Mouse (Mus musculus): ENCODE data around the gene Dnajb12. TPM values are rescaled to one million over a fixed set of nuclear protein-coding genes. Genes with fewer than 3 reads are reported as not detected.
A peak's percentile ranks its signal among the peaks of the same experiment; 100 is the strongest.

Gene Dnajb12
- polyA plus RNA-seq, 1 experiment, result 34.9 TPM

DNA sequence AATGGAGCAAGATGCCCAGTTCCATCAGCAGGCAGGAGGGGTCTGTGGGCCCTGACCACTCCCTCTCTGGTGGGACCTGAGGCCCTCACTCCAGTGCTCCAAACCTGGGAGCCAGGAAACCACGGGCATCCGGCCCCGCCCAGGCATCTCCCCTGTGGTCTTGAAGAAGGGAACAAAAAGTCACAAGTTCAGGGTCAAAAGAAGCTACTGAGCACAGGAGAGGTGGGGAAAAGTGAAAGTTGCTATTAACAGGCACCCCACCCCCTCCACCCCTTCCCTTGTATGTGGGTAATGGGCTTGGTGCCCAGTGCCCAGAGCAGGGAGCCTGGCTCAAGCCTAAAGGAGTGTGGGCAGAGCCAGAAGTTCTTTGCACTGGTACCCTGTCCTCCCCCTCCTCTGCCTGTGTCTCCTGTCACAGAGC, 17.6 kb downstream of the Dnajb12 start:
- DNase-seq (ENCODE audit: low spot score), result no peak

DNA sequence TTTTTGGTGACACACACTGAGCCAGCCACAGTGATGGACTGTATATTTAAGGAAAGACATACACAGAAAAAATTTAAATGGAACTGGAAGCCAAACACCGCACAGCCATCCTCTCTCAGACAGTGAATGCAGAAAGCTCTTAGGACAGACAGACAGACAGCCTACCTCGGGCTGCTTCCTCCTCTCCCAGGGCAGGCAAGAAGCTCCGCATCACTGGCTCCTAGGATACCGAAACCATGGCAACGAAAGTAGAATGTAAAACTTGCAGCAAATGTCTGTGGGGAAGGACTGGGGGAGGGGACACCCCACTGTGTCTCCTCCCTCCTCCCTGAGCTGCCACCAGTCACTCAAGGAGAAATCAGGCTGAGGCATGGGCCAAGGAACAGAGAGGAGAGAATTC, 18.2 kb downstream of the Dnajb12 start:
- DNase-seq (ENCODE audit: low spot score), result no peak

DNA sequence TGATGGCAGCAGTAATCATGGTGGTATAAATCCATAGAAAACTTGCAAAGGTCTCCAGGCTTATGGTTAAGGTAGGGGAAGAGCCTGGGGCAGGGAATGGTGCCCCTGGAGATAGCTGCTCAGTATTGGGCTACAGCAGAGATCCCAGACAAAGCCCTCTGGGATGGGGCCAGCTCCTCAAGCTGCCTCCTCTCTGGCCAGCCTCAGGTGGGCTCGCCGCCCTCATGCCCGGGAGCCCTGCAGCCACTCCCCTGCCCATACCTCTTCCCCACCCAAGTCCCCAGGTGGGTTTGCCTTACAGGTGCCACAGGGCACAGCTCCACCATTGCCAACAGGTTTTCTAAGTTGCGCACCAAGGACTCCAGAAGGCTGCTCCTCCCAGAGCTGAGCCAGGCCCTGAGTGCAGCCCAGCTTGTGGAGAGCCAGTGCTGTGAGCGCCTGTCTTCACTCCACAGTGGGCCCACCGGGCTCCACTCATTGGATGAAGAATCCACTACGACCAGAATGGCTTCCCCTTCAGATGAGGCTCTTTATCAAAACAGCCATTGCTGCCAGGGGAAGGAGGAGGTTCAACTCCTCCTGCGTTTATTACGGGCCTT, 18.9 kb downstream of the Dnajb12 start:
- no peak for DNase-seq (ENCODE audit: low spot score)

DNA sequence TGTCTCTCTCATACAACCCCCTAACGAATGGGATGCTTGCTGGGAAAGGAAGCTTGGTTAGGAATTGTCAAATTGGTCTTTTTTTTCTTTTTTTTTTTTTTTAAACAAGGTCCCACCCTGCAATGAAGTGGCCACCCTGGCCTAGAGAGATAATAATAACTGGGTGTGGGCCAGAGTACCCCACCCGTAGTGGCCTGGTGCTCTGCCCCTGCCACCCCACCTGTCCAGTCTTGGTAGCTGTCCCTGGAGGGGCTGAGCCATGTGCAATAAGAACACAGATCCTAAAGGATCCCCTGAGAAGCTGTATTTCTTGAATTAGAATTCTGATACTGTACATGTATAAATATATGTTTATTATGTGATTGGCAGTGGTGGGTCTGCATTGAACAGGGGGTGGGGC, 19.6 kb downstream of the Dnajb12 start:
- DNase-seq (ENCODE audit: low spot score), result no peak

DNA sequence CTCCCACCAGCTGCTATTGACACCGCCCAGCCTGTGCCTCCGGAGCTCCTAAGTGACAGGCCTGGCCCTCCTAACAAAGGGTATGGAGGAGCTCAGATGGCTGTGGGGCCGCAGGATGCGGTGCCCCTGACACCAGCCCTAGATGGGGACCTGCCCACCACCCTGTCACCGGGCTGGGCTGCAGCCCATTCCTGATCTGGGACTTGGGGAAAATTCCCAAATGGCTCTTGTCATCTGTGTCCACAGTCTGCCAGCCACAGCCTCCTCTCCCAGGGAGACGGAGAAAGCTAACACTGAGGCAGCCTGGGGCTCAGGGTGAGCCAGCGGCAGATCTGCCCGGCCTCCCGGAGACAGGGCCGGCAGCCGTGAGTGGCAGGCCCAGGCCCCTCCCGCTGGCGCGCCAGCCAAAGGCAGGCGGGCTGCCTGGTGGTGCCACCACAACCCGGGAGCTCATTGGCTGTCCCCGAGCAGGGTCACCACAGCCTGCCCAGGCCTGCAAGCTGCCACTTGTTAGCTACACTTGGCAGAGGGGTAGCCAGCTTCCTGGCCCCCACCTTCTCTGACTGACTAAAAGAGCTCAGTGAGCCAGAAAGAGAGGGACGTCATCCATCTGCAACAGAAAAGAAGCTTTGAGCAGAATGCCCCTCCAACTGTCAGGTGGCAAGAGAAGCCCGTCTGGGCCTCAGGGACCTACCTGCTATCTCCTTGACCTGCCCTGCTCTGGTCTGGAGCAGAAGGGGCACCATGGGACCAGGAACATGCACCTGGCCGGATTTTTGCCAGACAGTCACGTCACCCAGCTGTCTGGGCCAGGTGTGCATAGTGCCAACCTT, 20.2 kb downstream of the Dnajb12 start:
- peak; percentile 81 for DNase-seq (ENCODE audit: low spot score)

DNA sequence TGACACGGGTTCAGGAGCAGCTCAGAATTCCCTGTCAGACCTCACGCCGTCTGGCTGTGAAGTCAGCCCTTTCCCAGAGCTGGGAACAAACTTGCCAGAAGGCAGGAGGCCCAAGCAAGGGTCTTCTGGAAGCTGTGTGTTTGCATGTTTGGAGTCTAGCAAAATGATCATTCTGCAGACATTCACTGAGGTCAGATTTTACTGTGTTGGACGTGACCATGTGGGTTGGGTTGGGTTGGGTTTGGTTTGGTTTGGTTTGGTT, 20.7 kb downstream of the Dnajb12 start:
- DNase-seq (ENCODE audit: low spot score), result no peak

DNA sequence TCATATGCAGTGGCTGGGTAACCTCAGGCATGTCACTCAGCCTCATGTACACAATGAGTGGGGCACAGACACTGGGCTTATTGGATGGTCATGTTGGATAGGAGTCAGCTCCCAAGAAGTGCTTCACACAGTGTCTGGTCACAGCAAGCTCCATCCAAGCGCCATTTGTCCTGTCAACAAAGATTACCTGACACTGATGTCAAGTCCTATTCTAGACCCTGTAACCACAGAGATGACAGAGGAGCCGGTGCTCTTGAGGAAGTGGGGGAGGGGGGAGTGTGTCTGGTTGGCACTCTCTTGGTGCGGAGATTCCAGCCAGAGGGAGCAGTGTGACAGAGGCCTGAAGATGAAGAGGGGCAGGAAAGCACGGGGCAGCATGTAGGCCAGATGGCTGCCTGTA, 21.6 kb downstream of the Dnajb12 start:
- no peak for DNase-seq (ENCODE audit: low spot score)

DNA sequence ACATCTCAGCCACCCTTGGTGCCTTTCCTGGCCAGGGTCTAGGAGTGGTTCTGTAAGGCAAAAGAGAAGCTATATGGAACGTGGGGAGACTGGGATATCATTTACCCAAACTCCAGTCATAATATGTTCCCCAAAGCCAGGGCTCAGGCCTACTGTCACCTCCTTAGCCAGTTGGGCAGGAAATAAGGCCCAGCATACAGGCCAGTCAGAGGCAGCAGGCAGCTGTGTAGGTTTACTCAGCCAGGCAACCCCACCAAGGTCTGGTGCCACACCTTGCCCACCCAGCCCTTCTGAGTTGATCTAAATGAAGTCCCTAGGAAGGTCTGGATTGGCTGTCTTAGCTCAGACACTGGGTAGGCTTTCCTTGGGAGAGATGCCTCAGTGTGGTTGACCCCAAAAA, 22.1 kb downstream of the Dnajb12 start:
- no peak for DNase-seq (ENCODE audit: low spot score)

DNA sequence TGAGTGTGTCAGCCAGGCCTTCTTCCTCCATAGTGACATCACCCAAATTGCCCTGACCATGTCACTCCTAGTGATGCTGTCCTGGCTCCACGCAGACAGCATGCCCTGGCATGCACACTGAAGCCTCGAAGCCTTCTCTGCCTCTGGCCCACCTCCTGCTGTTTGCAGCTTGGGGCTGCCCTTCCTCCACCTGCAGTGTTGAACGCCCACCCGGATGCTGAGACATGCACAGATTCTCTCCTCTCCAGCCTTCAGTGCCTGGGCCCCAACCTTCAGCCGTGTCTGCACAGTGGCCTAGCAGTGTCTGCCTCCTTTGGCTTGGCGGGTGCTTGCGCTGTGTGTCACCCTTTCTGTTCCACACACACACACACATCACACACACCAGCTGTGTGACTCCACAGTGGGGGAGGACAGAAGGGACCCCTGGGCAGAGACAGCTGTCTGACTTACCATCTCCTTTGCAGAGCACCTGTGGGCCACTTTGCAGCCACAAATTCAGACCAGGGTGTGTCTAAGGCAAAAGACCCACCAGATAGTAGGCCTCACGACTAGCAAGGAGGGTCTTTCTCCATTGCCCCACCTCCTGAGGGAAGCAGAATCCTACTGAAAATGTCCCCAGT, 22.7 kb downstream of the Dnajb12 start:
- DNase-seq (ENCODE audit: low spot score), result no peak

DNA sequence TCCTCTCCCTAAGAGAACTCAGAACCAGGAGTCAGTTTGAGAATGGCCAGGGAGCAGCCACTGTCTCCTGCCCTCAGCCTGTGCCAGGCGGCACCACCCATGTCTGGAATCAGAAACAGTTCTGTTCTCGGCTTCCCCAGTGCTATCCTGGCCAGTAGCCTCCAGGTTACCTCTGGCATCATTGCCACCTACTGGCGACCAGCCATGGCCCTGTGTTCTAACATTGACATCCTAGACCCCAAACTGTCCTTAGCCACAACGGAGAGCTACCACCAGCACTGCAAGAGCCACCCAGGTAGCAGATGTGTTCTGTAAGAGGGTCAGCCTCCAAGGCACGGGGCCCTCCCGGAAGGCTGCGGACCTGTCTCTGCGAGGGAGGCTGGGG, 23.2 kb downstream of the Dnajb12 start:
- DNase-seq (ENCODE audit: low spot score), result no peak

DNA sequence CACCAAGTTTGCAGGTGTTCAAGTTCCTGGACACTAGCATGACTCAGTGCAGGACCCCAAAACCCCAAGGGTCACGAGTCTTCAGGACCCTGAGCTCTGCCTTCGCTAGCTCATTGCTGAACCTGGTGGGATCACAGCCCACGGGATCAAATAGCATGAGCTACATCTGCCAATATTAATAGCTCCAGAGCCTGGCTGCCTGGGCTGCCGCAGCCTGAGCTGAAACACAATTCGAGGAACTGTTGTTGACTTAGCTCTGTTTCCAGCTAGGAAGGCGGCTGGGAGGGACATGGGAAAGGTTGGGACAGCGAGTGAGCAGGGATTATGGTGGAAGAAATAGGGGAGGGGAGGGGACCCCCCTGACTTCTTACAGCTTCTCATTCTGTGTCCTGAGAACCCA, 23.8 kb downstream of the Dnajb12 start:
- no peak for DNase-seq (ENCODE audit: low spot score)

DNA sequence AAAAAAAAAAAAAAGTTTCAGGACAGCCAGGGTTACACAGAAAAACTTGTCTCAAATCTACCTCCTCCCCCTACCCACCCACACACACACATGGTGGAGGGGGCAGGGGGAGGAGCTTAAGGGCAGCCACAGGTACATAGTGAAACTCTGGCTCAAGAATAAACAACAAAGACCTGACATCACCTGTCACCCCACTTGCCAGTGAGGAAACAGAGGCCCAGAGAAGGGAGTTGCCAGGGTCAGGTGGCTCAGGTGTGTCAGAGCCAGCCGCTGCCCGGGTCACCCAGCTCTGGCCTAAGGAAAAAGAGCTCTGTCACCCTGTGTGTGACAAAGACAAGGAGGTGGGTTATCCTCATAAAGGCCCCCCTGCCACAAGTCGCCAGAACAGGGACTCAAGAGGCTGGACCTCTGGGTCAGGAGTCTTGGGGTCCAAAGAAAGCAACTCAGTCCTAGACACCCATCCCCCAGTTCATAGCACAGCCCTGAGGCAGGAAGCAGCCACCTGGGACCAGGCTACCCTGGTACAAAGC, 27.8 kb downstream of the Dnajb12 start:
- DNase-seq (ENCODE audit: low spot score), result no peak

DNA sequence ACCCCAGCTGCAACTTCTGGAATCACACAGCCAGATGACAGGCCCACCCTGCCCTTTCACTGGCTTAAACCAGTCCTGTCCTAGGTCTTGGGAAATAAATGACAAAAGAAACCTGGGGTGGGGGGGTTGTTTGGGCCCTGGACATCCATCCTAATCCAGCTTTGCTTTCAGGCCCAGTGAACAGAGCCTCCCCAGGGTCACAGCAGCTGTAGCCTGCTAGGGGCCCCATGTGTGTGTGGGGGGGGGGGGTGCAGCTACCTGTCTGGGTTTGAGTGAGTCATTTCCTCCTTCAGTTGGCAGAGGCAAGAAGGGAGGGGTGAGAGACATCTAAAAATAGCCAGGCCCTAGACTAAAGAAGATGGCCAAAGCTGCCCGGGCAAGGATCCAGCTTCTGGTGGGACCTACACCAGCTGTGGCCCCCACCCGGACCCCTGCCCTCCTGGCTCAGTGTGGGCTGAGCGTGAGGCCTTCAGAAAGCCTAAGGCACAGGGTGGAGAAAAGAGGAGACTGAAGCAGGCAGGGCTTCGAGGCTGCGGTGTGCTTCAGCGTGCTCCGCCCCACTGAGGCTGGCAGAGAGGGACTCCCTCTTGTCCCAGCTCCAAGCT, 28.4 kb downstream of the Dnajb12 start:
- DNase-seq (ENCODE audit: low spot score), result no peak

DNA sequence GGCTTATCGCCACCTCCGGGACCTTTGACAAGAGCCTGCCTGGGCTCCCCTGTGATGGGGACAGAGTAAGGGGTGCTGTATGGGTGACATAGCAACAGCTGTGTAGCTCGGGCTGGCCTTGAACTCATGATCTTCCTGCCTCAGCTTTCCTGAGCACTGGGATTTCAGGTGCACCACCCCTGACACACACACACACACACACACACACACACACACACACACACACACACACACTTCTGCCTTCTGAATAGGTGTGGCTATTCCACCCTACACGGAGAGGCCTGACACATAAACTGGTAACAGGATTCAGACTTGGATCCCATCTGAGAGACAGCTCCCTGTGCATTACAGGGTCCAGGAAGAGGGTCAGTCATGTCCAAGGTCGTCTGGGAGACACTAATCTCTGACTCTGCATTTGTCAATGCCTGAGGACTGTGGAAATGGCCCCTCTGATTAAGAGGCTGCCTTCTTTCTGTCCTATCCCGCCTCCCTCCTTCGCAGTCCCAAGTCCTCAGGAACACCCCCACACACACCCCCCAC, 29.5 kb downstream of the Dnajb12 start:
- DNase-seq (ENCODE audit: low spot score), result no peak

DNA sequence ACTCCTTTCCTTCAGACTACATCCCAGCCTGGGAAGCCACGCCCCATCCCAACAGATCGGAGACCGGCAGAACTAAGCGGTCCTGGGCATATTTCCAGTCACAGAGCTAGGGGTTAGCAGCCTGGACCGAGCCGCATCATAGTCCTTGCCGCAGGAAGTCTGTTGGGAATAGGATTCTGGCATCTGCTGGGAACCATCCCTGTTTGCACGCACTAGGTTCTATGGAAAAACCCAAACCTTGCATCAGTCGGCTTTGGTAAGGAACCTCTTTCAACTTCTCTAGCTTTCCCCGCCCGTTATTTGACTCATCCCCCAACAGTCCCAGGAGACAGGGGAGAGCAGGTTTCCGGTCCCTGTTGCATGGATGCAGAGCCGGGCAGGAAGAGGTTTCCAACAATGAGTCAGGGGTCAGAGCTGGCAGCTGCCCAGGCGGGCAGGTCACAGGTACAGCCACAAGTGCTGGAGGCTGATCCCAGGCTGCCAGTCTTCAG, 30.0 kb downstream of the Dnajb12 start:
- DNase-seq (ENCODE audit: low spot score), result no peak

DNA sequence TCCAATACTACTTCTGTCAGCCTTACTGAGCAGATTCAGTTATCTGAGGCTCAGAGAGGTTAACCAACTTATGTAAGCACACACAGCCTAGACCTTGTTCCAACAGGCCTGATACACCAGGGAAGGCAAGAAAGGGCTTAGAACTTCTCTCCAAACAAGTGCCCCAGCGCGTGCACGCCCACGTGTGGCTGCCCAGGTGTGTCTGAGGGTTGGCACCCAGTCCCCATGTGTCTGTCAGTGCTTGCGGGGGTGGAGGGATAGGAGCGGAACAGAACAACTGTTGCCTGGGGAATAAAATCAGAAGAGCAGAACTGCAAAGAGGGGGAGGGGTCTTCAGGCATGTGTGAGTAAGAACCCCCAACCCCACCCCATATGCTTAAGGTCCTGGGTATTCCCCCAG, 31.7 kb downstream of the Dnajb12 start:
- DNase-seq (ENCODE audit: low spot score), result no peak

DNA sequence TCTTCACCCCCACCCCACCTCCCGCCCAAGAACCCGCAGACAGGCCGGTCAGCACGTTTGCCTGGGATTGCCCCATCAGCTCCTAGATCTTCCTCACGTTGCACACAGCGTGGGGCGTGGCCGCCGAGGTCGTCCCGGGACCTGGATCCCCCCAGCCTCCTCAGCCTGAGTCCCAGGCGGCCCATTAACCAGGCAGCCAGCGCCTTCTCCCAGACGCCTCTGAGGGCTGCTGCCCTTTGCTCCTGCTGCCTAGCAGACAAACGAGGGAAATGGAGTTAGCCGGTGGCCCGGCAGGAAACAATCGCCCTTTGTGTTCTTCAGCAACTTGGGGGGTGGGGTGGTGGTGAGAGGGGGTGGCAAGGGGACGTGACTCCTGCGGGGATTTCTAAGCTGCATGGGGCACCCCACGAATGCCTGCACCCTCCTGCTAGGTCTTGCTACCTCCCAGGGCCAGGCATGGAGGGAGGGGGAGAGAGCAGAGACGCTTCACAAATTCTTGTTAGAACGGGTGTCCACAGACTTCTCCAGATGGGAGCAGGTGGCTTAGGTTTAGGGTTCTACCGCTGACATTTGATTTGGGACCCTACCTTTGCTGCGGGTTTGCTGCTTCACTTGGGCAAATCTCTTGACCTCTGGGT, 32.3 kb downstream of the Dnajb12 start:
- DNase-seq (ENCODE audit: low spot score), result no peak

DNA sequence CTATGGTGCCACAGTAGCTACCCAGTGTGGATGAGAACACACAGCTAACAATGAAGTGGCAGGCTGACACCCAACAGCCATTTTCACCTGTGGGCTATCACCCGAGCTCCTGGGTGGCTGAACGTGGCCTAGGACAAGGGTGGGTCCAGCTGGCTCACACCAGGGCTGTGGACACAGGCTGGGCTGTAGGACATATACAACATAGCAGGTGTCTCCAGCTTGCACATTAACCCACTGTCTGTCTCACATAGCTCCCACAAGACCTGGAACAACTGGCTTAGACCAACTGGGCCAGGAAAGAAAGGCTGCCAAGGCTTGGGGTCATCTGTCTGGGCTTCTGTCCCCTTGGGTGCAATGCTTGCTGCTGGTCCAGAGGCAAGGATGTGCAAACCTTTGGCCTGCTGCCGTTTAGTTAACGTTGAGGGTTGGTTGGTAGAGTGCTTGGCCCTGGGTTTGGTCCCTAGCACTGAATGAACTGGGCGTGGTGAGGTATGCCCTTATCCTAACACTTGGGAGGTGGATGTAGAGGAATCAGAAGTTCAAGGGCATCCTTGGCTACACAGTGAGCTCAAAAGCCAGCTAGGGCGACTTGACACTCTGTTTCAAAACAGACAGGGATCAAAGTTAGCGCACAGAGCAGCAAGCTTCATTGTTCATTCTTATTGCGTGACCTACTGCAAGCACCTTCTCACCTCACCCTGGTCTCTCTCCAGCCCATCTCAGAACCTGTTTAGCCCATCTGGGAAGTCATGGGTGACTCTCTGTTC, 36.0 kb downstream of the Dnajb12 start:
- no peak for DNase-seq (ENCODE audit: low spot score)

DNA sequence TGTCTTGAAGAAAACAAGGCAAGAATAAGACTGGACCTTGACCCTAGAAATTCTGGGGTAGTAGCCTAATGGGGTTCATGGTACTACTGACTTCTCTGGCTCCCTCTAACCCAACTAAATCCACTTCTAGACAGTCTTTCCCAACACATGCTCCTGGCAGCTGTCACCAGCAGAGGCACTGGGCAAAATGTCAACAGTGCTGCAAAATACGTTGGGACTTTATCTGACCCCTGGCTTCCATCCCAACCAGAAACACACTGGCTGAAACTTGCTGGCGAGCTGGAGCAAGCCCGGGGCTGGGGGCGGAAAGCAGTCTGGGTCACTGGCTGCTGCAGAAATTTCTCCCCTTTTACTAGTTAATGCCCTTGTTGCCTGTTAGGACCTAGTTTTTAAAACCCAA, 36.8 kb downstream of the Dnajb12 start:
- no peak for DNase-seq (ENCODE audit: low spot score)

DNA sequence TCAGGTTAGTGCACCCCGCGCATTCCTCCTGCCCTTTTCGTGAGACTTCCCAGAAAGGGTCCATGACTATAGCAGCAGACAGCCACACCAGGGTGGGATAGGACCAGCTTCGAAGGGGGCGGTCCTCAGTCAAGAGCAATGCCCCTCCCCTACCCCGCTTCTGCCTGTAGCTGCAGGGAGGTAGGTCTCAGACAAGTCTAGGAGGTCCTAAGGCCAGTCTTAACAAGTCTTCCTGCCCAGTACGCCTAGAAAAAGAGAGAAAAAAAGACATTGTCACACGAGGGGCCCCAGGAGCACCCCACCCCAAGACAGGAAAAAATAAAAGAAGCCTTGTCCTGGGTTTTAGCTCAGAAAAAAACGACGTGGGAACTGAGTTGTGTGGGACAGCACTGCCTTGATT, 37.3 kb downstream of the Dnajb12 start:
- DNase-seq (ENCODE audit: low spot score), result no peak

DNA sequence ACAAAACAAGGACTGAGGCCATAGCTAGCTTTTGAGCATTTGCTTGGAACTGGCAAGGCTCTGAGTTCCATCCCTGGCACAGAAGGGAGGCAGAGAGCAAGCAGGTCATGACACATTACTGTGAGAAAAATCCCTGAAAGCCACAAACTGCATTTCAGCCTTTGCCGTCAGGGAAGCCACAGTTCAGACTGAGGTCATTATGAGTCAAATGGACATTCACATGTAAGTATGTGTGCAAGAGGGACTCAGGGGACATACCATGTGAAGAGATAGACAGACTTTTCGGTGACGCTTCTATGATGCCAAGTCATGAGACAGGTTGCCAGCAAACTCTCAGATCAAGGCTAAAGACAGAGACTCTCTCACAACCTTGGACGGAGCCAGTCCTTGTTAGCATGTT, 38.8 kb downstream of the Dnajb12 start:
- no peak for DNase-seq (ENCODE audit: low spot score)

Measured in urinary bladder, adult 2 months (tissue).